Mouse (Mus musculus) retina, embryonic 14.5 days (tissue): Measurements from ENCODE around the gene Stxbp6.
"Not testable (repeated sequence)": the region's sequence is repeated elsewhere in the genome, so short reads cannot be mapped to it uniquely, and the experiment has no call there.

Experiments
- DNase-seq: peaks from one replicate; pipeline ENCODE4 v3.0.0-alpha.2; 2015; ENCODE audit warnings: low spot score

Stxbp6 gene

GRCm38 (mm10) chr12:45056372-45056771 lies 18.1 kb downstream of the Stxbp6 start:
- no peak for DNase-seq

GRCm38 (mm10) chr12:45053319-45053718 lies 21.2 kb downstream of the Stxbp6 start:
- no peak for DNase-seq

DNA sequence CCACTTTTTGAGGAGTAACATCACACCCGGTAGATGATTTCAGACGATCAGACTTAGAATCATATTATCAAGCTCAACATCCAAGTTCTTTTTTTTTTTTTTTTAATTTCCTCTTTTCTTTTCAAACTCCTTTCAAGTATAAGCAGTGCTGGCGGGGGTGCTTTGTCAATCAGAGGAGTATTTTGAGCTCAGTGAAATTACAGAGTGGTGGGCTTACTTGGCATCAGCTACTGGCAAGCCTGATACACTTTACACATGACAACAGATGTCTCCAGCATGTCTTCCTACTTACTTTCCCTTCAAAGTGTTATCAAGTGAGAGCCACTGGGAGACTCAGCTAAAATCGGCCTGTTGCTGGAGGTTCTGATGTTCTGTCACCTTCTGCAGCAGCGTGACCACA lies 21.6 kb downstream of the Stxbp6 start:
- DNase-seq, result no peak

DNA sequence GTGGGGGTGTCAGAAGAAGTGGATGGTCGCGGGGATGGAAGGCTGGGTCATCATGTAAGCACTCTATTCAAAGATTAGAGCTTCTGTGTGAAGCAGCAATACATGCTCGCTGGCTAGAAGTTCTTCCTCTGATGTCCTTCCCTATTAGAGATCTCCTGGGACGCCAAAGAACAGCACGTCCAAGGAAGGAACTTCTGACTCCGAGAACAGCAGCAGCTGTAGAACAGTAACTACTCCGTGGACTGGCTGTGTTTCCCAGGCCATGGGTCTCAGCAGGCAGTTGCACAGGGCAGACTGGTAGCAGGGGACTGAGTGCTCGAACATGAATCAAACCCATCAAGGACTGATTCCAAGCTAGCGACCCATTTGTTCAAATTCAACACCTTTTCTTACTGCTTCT lies 24.6 kb downstream of the Stxbp6 start:
- DNase-seq, result no peak

DNA sequence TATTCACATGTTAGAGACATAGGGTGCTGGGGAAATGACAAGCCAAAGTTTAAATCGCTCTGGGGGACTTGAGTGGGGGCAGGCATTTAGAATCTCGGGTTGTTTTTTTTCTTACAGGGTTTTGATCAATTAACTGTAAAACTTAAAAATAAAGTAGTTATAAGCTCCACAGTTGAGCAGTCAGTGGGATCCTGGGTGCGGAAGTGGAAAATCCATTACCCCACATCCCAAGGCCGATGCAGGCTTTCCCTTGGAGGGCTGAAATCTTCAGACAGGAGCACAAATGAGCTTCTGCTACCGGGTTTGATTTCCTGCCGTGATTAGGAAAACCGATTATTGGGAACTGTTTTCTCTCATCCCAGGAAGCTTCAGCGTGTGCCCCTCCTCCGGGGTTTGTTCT lies 26.8 kb downstream of the Stxbp6 start:
- DNase-seq, result not testable (repeated sequence)

DNA sequence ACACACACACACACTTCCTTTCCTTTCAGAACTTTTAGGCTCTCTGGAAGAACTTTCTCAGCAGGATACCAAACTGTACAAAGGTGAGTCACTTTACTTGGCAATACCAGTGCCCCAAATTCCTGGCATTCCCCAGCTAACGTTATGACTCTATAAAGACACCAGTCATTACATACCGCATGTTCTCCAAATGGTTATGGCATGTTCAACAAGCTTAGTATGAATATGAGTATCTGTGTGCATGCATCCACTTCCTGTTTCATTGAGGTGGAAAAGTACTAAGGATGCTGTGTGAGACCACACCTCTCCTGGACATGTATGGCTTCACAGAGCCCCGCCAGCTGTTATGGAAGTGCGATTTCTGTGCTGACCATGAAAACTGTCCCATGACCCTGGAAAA lies 27.3 kb downstream of the Stxbp6 start:
- DNase-seq, result no peak

DNA sequence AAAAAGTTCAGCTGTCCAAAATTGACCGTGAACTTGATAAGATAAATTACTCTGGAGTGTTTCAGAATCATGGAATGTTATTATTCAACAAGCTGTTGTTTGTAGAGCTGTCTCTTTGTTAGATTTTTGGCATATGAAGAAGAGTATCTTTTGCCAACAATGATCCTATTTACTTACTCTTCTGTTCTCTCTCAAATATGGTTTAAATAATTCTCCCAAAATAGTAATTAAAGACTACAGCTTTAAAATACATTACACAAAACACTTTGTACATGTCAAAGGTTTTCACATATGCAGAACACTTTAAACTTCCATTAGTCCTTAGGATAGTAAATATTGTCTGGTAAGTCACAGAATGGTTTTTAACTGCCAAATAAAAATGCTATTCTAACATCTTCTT lies 29.9 kb downstream of the Stxbp6 start:
- DNase-seq, result no peak

DNA sequence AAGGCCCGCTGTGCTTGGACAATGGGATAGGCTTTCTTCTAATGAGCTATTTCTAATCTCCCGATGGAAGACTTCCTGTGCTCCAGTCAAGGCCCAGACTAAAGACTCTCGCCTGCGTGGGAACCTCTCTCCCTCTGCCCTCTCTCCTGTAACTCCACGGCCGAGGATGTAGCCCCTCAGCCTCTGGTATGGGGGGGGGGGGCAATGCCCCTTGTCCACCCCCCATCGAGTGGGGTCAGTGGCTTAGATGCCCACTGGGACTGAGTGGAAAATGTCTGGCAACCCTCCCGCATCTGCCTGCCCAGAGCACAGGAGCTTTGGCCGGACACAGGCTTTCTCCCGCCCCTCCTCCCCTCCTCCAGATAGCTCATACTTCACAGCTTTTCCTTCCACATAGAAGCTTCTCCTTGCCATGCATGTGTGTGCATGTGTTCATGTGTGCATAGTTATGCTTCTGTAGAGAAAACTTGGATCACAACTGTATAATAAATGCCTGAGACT lies 31.9 kb downstream of the Stxbp6 start:
- no peak for DNase-seq

- DNase-seq, result no peak
Measured at GRCm38 (mm10) chr12:45037496-45037895, 37.0 kb downstream of the Stxbp6 start.

DNA sequence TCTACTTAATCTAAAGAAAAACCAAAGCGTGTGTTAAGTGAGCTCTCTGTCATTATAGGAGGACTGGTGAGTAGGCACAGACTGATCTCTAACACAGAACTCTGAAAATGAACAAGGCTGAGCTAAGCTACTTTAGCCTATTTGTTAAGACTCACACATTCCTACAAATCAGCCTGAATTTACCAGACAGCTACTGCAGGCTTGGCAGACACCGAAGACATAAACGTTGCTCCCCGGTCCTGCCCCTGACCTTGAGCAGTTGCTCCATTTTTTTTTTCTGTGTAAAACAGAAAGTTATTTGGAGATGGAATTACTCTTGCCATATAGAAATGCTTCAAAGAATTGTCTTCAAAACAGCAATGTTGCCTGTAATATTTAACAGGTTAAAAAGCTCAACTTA lies 37.4 kb downstream of the Stxbp6 start:
- DNase-seq, result no peak

DNA sequence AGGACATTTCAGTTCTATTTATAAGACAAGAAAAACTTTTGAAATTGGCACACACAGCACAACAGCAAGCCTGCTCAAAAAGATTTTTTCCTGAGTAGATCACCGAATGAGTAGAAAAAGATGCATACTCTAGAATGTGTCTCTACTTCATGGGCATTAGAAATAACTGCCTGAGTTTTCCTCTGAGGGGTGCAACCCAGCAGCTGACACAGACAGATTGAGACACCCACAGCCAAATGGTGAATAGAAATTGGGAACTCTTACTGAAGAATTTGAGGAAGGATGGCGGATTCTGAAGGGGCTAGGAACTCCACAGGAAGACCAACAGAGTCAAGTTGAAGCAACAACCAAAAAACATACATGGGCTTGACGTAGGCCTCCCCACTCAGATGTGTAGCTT lies 43.8 kb downstream of the Stxbp6 start:
- no peak for DNase-seq

GRCm38 (mm10) chr12:45026347-45026746 lies 48.2 kb downstream of the Stxbp6 start:
- DNase-seq, result no peak

GRCm38 (mm10) chr12:45020018-45020417 lies 54.5 kb downstream of the Stxbp6 start:
- DNase-seq, result no peak

GRCm38 (mm10) chr12:45019059-45019822 lies 55.3 kb downstream of the Stxbp6 start:
- no peak for DNase-seq

DNA sequence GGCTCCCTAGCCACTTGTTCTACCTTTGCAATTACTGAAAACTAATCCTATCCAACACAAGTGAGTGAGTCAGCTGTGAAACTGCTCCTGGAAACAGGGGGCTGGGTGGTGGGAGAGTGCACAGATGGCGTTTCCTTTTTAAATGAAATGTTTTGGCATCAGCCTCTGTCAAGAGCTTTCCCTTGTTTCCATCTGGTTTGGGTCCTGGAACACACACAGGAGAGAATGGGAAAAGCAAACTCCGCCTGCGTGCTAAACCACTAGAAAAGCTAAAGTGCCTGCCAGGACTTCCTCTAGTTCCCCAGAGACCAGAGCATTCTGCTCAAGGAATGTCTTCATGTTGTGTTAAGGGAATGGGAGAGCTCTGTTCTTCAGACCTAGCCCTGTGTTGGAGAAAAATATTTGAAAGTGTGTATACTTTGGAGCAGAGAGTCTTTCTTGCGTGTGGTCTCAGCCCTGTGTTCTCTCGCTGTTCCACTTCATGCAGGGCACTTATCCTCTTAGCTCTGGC lies 61.2 kb downstream of the Stxbp6 start:
- no peak for DNase-seq

DNA sequence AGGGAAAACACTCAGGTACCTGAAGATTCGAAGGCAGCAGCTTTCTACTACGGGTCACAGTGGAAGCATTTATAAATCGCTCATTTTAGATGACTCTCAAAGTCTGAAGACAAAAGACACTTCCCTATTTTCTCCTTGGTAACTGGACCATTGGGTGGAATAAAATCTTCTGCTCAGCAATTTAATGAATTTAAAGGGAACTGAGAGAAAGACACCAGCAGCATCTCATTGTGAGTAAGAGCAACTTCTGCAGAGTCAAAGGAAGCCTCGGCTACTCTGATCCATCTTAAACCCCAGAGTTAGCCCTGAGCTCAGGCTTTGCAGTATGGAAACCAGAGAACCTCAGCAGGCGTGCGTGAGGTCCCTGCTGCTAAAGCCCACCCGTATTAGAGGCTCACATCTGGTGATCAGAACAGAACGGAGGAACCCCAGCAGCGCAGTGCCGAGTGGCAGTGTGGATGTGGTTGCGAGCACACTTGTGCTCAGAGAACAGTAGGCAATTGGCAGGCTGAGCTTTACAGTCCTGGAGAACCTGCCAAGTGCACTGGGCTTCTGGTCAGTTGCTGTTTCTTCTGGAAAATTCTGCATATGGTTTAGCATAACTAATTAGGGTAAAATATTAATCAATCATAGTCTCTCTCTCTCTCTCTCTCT lies 62.9 kb downstream of the Stxbp6 start:
- DNase-seq, result no peak

- DNase-seq, result no peak
Measured at GRCm38 (mm10) chr12:45011006-45011405, 63.5 kb downstream of the Stxbp6 start.

DNA sequence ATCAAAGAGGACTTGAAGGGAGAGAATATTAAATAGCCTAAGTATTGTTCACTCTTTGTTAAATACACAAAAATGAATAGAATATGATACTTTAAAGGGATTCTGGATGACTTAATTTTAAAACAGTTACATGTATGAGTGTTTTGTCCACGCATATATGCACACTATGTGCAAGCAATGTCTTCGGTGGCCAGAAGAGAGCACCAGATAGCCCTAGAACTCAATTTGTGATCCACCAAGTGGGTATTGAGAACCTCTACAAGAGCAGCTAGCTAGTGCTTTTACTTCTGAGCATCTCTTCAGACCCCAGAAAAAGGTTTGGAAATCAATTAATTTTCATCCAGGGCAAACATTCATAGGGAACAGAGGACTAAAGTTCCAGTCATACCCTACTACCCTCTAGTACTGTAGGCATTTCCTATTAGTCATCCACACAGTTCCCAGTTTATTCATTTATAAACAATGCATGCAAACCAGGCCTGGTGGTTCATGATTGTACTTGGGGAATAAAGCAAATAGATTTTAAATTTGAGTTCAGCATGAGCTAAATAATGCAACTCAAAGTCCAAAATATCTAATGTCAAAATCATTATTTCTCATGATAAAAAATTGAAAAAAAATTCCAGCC lies 64.4 kb downstream of the Stxbp6 start:
- DNase-seq, result no peak

DNA sequence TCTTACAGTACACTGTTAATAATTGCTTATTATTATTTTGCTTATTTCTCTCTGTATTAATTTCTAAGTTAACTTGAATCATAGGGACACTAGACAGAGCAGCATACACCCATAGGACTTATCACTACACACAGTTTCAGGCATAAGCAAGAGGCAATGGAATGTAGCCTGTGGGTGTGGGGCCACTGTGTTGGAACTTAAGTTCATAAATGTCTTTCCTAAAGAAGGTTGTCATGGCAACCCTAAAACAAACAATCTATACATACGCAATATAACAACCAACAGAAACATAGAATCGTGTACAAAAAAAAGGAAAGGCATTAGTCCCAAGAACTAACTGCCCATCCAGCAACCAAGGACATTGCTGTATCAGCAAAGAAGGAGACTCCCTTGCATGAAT lies 67.9 kb downstream of the Stxbp6 start:
- DNase-seq, result no peak

GRCm38 (mm10) chr12:45006049-45006448 lies 68.5 kb downstream of the Stxbp6 start:
- DNase-seq, result no peak

GRCm38 (mm10) chr12:45001996-45002395 lies 72.5 kb downstream of the Stxbp6 start:
- DNase-seq, result no peak

DNA sequence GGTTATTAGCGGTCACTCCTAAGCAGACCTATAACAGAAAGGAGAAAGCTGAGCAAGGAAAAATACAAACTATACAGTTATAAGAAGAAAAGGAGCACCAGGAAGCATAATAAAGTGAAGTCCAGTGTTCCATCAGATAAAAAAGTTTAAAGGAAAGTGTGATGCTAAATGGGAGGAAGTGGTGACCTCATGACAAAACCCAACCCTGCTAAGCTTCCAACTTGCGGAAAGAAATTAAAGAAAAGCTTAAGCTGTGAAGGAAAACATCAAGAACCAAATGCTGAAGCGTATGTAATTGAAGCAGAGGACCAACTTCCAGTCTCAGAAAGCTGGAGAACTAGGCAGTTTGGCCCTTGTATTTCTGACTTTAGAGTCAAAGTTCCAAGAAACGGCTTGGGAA lies 77.1 kb downstream of the Stxbp6 start:
- DNase-seq, result no peak

DNA sequence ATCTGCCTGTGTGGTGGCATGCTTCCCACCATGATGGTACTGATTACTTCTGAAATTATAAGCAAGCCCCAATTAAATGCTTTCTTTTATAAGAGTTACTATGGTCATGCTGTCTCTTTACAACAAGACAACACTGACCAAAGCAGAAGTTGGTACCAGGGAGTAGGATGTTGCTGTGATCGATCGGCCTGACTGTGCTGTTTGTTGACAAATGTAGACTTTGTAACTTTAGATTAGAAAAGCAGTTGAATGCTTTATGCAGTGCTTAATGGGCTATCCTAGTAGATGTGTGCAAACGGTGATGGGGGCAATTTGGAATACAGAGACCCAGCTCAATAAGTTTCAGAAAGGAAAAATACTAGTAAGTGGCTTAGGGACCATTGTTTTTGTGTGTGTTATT lies 77.6 kb downstream of the Stxbp6 start:
- no peak for DNase-seq
